Mouse (Mus musculus): ENCODE measurements around the gene Phox2a. TPM values are rescaled to one million over a fixed set of nuclear protein-coding genes. Genes with fewer than 3 reads are reported as not detected.

Gene Phox2a
- under 1 TPM in 1 of 2 experiments, not detected in 1; 0.14 TPM for total RNA-seq (2021)
- long read RNA-seq, experiment 1: 0 reads
- long read RNA-seq, experiment 2: 0 reads

DNA sequence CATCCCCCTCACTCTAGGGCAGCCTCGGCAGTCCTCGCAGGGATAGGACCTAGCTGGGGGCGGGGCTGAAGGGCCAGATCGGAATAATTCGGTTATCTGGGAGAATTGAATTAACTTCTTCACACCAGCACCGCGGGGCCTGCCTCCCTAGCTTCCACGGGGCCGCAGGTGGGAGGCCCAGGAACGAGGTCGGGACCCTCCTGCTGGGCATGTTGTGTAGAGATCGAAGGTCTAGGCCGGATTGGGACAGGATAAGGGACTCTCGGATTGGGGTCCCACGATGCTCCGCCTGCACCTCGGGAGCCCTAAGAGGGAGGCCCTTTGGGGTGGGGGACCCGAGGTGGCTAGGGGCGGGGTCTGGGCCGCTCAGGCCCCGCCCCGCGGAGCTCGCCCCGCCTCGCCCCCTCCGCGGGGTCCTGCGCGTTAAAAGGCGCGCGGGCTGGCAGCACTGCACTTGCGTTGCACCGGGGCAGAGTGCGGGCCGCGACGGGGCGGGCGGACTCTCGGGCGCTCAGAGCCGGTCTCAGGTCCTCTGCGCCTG, at the start of gene Phox2a:
Gene Phox2a (plus strand): TSS at position 453 of the 541 bp plus-strand sequence.
- no peak for DNase-seq

DNA sequence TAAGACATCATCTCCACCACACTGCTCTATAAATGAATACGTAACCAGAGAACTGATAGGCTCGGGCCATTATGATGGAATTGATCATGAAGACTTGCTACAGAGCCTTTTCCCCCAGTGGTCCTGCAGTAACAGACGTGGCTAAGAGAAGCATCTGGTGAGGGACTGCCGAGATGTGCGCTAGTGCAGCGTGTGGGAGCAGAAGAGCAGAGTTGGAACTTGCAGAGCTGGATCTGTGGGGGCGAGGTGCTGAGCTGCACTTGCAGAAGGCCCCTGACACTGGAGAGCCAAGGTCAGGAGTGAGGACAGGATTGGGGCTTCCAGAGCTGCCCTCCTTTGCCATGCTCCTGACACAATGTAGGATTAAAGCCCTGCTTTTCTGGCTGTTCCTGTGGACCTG, 48.1 kb upstream of the Phox2a start:
- DNase-seq: no peak

DNA sequence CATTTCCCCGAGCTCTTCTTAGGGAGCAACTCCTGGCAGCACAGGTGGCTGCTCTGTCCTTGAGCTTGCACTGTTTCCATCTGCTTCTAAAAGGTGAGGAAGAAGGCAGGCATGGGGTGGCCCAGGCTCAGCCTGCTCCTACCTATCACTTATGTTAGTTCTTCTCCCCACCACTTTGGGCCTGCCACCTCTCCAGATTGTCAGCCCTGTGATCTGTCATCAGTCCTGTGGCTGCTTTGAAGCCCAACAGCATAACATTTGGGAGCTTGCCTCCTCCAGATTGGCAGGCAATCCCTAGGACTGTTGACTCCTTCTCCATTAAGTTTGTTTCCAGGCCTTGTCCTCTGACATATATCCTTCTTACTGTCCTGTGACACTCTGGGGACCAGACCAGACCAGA, 46.5 kb upstream of the Phox2a start:
- DNase-seq: no peak

GRCm38 (mm10) chr7:101772687-101773086, 45.4 kb upstream of the Phox2a start:
- DNase-seq: no peak

GRCm38 (mm10) chr7:101777053-101777452, 41.1 kb upstream of the Phox2a start:
- no peak for DNase-seq

DNA sequence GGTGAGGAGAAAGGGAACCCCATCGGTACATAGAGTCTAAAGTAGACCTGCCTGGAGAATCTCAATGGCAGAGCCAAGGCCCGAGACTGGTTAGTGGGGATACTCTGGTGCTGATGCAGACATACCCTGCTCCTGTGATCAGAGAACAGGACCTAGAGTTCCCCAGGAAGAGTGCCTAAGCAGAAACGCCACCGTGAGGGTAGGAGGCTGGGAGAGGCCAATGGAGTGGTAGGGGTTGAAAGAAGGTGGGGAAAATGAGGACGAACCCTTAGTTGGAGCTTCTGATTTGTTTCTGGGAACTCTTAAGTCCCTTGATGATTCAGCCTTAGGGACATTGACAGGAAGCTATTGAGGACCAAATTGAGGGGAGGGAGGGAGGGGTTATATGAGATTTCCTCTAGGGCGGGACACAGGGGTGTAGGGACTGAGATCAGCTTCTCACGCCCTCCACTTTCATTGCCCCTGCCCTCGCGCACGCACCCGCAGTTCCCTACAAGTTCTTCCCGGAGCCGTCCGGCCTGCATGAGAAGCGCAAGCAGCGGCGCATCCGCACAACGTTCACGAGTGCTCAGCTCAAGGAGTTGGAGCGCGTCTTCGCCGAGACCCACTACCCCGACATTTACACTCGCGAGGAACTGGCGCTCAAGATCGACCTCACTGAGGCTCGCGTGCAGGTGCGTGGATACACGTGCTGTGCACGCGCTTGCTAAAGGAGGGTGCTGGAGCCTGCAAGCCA, 2.4 kb downstream of the Phox2a start:
- peak; percentile 38 for DNase-seq

DNA sequence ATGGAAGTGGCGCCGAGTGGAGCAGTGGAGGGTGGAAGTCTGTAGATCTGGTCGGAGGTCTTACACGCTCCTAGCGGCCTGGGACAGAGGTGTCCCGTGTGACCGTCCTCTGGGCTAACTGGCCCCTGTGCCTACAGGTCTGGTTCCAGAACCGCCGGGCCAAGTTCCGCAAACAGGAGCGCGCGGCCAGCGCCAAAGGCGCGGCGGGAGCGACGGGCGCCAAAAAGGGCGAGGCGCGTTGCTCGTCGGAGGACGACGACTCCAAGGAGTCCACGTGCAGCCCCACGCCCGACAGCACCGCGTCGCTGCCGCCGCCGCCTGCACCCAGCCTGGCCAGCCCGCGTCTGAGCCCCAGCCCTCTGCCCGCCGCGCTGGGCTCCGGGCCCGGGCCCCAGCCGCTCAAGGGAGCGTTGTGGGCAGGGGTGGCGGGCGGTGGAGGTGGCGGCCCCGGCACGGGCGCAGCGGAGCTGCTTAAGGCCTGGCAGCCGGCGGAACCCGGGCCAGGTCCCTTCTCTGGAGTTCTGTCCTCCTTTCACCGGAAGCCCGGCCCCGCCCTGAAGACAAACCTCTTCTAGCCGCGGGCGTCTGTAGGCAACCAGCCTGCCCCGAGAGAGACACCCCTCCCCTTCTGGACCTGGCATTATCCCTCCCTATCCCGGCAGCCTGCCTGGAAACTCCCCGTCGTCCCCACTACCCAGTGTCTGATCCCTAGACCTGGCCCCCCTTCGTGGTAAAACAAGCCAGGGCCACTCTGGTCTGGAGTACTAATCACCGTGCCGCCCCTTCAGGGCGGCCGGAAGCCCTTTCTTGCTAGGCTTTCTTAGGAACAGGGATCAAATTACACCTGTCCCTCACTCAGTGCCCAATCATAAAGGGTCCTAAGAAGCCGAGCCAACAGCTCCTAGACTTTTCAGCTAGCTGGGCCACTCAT, 3.7 kb downstream of the Phox2a start:
- peak; percentile 59 for DNase-seq

GRCm38 (mm10) chr7:101822836-101823757, 5.0 kb downstream of the Phox2a start:
- DNase-seq: no peak

DNA sequence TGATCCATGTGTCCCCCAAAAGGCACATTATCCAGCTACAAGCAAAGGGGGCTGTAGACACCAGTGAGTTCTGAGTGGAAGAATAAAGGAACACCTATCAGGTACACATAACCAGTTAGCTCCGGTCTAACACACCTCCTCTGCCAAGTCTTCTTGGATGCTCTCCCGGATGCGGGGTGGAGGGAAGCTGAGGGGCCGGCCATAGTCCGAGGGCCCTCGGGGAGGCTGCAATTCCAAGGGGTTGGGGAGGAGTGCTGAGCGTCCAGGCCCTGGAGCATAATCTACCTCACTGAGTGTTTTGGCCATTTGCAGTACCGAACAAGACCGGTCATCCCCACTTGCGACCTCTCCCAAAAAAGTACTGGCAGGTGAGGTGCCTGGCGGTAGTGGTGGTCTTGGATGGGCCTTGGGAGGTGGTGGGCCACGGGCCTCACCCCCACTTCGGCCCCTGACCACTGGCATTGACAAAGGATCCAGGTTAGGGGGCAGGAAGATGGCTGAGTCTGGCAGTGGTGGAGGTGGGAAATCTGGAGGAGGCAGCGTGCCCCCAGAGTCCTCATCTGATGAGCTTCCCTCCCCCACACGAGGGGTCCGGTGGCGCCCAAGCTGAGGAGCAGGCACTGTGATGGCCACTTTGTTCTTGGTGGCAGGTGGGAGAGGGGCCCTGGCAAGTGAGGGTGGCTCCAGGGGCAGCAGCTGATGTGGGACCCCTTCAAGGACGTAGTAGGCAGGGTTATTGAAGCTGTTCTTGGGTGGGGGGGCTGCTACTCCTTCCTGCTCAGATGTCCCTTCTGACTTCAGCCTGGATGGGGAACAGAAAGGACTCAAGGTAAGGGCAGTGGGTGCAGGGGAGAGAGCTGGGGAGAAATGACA, 5.9 kb downstream of the Phox2a start:
- DNase-seq: no peak

DNA sequence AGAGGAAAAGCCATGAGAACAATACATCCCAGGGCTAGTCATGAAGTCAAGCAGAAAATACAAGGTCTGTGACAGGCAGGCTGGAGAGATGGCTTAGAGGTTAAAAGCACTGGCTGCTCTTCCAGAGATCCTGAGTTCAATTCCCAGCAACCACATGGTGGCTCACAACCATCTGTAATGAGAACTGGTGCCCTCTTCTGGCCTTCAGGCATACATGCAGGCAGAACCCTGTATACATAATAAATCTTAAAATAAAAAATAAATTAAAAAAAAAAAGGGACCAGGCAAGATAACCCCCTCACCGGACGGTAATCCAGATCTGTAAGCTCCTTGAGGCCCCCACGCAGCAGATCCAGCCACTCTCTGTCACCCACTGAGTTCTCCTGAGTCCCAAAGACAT, 12.3 kb downstream of the Phox2a start:
- no peak for DNase-seq

DNA sequence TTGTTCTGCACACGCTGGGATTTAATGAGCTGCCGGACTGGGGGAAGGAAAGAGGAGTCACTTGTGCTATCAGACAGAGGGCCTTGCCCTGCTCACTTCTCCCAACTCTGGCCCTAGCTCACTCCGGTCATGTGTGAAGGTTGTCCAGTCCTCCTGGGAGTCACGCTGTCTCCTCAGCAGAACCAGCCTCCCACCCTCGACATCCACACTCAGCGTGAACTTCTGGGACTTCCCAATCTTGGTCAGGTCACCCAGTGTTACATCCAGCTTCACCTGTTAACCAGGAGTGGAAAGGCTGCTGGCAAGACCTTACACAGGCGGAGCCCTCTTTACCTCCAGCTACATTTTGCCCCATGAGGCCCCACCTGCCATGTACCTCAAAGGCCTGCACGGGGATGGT, 13.3 kb downstream of the Phox2a start:
- DNase-seq: no peak

- DNase-seq: no peak
These were observed 14.3 kb downstream of the Phox2a start for GRCm38 (mm10) chr7:101832372-101832771.

DNA sequence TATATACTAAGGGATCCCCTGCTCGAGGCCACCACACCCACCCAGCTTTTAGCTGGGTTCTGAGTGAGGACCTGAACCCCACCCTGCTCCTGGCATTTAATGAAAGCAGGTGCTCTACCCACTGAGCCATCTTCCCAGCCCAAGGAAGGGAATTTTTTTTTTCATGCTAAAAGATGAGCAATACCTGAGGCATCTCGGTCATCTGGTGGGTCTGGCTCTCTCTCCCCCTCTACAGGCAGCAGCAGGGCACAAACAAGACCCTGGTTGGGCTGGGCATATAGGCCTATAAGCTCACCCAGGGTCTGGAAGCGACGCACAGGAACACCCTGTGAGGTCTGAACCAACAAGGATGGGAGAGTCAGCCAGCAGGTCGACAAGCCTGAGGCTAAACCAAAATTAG, 15.2 kb downstream of the Phox2a start:
- no peak for DNase-seq

GRCm38 (mm10) chr7:101833916-101834584, 15.9 kb downstream of the Phox2a start:
- DNase-seq: no peak

DNA sequence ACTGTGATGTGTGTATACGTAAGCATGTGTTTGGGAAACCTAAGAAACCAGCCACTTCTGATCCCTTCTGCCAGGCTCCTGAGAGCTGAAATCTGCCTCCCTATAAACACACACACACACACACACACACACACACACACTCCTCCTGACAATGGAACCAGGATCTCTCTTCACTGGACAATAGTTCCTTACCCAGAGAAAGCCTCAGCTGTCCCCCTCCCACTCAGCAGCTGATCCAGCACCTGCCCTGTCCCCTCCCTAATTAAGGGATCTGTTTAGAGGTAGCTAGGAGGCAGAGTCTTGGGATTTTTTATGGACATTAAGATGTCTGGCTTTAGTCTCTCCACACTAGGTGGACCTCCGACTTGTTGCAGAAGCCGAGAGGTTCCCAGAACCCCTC, 16.8 kb downstream of the Phox2a start:
- no peak for DNase-seq

DNA sequence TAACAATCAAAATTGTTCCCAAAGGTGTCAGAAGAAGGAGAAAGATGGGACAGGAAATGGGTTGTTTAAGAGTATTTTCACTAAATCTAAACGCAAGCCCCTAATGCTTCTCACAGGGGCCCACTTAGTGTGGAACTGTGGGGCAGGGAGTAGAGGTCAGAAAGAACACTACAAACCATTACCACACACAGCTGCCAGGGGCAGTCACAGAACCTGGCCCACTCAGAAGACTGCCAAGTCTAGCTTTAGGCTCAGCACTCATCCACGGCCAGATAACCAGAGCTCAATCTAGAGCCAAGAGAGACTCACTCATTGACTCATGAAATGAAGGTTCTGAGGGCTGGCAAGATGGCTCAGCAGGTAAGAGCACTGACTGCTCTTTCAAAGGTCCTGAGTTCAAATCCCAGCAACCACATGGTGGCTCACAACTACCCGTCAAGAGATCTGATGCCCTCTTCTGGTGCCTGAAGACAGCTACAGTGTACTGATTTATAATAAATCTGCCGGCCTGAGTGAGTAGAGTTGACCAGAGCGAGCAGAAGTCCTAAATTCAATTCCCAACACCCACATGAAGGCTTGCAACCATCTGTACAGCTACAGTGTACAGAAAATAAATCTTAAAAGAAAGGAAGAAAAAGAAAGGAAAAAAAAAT, 17.5 kb downstream of the Phox2a start:
- DNase-seq: no peak

GRCm38 (mm10) chr7:101836271-101837153, 18.4 kb downstream of the Phox2a start:
- peak; percentile 78 for DNase-seq

- no peak for DNase-seq
These were observed 19.1 kb downstream of the Phox2a start for GRCm38 (mm10) chr7:101837154-101837605.

Data from gastrocnemius, postnatal 10 days (tissue).